Mouse (Mus musculus) midbrain, postnatal 0 days (tissue): ENCODE data around the gene Dop1b. TPM values are rescaled to one million over a fixed set of nuclear protein-coding genes. Genes with fewer than 3 reads are reported as not detected.

ENCODE experiments used
- ATAC-seq: fragments of 200-750 bp; cut with Nextera tagmentation; 2 replicates; pipeline ENCODE4 v1.8.0; 2017; ENCODE audit warnings: moderate number of reproducible peaks, mild to moderate bottlenecking, moderate TSS enrichment, moderate library complexity; ENCODE audit not compliant: low FRiP score
- DNase-seq: peaks from one replicate; pipeline ENCODE4 v3.0.0-alpha.2; 2015; ENCODE audit warnings: low spot score
- H3K27ac ChIP-seq: fragments of 300-500 bp; sonication (generic); 2 replicates; pipeline ENCODE4 v1.5.1; 2014; ENCODE audit warnings: low read depth, mild to moderate bottlenecking, low read length, mixed read lengths
- H3K27me3 ChIP-seq: fragments of 300-500 bp; sonication (generic); 2 replicates; pipeline ENCODE4 v1.6.1; 2014; ENCODE audit warnings: low read length, control low read depth, mixed read lengths; ENCODE audit not compliant: insufficient read depth
- H3K36me3 ChIP-seq: fragments of 300-500 bp; sonication (generic); 2 replicates; pipeline ENCODE4 v1.6.1; 2014; ENCODE audit warnings: low read length, control low read depth, mixed read lengths; ENCODE audit not compliant: insufficient read depth
- H3K4me1 ChIP-seq: fragments of 300-500 bp; sonication (generic); 2 replicates; pipeline ENCODE4 v1.6.1; 2014; ENCODE audit warnings: mild to moderate bottlenecking, control low read depth, antibody characterized with exemption, low read length, mixed read lengths; ENCODE audit not compliant: insufficient read depth
- H3K4me2 ChIP-seq: fragments of 300-500 bp; sonication (generic); 2 replicates; pipeline ENCODE4 v1.6.1; 2014; ENCODE audit warnings: low read depth, mild to moderate bottlenecking, low read length, mixed read lengths; ENCODE audit not compliant: poor library complexity, severe bottlenecking
- H3K4me3 ChIP-seq: fragments of 300-500 bp; sonication (generic); 2 replicates; pipeline ENCODE4 v1.5.1; 2014; ENCODE audit warnings: low read depth, mild to moderate bottlenecking, low read length, moderate library complexity
- H3K9ac ChIP-seq: fragments of 300-500 bp; sonication (generic); replicated peaks from 2 replicates; pipeline ENCODE4 v1.6.1; 2014; ENCODE audit warnings: mild to moderate bottlenecking, low read length, moderate library complexity, mixed read lengths; ENCODE audit not compliant: poor library complexity, severe bottlenecking
- H3K9me3 ChIP-seq: fragments of 300-500 bp; sonication (generic); 2 replicates; pipeline ENCODE4 v1.6.1; 2016; ENCODE audit warnings: low read length, control low read depth
- CTCF ChIP-seq: IDR thresholded peaks from 2 replicates; pipeline ENCODE4 v1.5.1; 2016; ENCODE audit warnings: antibody characterized with exemption, mild to moderate bottlenecking
- WGBS: fragments of 180-500 bp; shearing (Covaris S2); extraction: QIAGEN DNeasy Blood & Tissue Kit; methylation state at CpG from one replicate; pipeline ENCODE4 v1.1.7; 2014; 5-methylcytosine and 5-hydroxymethylcytosine counted together
- polyA plus RNA-seq: library from polyadenylated mRNA; unstranded; fragments of >200 nt; fragmentation: Nextera tagmentation; extraction: Ambion mirVana; gene quantifications from 2 replicates; pipeline ENCODE4 v1.2.1, GENCODE M21; 2015
- total RNA-seq: library from RNA; depleted of rRNA; stranded (reverse); fragments of >200 nt; gene quantifications from 2 replicates; pipeline ENCODE4 v1.2.3, GENCODE M21; 2014

Gene Dop1b
- total and polyA plus RNA-seq, 2 experiments from 2014 or later = 27.8 to 102 TPM

- peaks cover 51% of the 10 kb centered on the region for H3K36me3 ChIP-seq
- no peak for TF ChIP-seq CTCF
- no peaks in the 10 kb centered on the region for H3K27me3 ChIP-seq
- H3K4me2 ChIP-seq = no peak overlapping the region
- H3K4me1 ChIP-seq = no peaks in the 10 kb centered on the region
- no peak overlapping the region for H3K4me3 ChIP-seq
- ATAC-seq = no peak
- H3K27ac ChIP-seq = no peak overlapping the region
- no peak for DNase-seq
- 79% methylated on average over 5 of the region's 5 CpGs for WGBS
- no peaks in the 10 kb centered on the region for H3K9me3 ChIP-seq
- no peak overlapping the region for H3K9ac ChIP-seq
These were observed 32.4 kb downstream of the Dop1b start for GRCm38 (mm10) chr16:93744049-93744490.

DNA sequence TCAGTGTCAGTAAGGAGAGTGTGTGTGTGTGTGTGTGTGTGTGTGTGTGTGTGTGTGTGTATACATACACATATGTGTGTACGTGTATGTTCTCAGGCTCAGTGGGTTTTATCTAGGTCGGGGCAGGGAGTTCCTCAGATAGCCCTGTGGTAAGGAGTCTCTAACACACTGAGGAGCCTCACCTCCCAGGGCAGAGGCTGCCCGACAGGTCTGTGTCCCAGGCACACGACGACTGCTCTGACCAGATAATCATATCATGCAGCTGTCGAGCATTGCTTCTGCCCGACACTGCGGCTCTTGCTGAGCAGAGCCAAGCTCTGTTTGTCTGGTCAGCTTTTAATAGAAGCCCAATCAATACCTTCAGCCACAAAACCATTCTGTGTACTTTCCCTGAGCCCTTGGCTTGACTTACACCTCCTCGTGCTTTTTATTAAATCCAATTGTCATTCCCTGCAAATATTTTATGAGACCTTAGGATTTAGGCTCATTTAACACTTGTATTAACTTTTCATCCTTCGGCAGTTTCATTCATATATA lies 33.2 kb downstream of the Dop1b start:
- no peak for TF ChIP-seq CTCF
- no peaks in the 10 kb centered on the region for H3K27me3 ChIP-seq
- ATAC-seq (no peak), DNase-seq (no peak)
- no peak overlapping the region for H3K9ac ChIP-seq
- no peaks in the 10 kb centered on the region for H3K4me1 ChIP-seq
- peaks cover 51% of the 10 kb centered on the region for H3K36me3 ChIP-seq
- no peak overlapping the region for H3K27ac ChIP-seq
- no peaks in the 10 kb centered on the region for H3K9me3 ChIP-seq
- no peak overlapping the region for H3K4me3 ChIP-seq
- H3K4me2 ChIP-seq = no peak overlapping the region
- WGBS = 83% methylated on average over 10 of the region's 10 CpGs

GRCm38 (mm10) chr16:93746397-93746796 lies 34.7 kb downstream of the Dop1b start:
- H3K36me3 ChIP-seq = peaks cover 43% of the 10 kb centered on the region
- H3K4me1 ChIP-seq = no peaks in the 10 kb centered on the region
- TF ChIP-seq CTCF = no peak
- H3K9me3 ChIP-seq = no peaks in the 10 kb centered on the region
- no peak overlapping the region for H3K27ac ChIP-seq
- no peak overlapping the region for H3K9ac ChIP-seq
- no peak for DNase-seq
- no peak for ATAC-seq
- no peak overlapping the region for H3K4me3 ChIP-seq
- H3K27me3 ChIP-seq = no peaks in the 10 kb centered on the region
- no peak overlapping the region for H3K4me2 ChIP-seq
- 76% methylated on average over 8 of the region's 8 CpGs for WGBS

DNA sequence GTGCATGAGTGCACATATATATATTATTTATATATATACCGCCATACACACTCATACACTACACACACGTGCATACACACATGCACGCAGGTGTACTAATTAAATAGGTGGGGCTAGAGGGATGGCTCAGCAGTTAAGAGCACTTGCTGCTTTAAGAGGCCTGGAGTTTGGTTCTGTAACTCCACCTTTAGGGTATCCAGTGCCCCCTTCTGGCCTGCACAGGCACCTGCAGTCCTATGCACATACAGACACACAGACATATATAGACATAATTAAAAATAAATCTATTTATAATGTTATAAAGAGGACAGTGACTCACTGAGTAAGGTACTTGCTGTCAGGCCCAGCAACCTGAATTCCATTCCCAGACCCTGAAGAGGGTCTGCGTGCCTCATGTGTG lies 35.3 kb downstream of the Dop1b start:
- DNase-seq = no peak
- no peak for ATAC-seq
- 96% methylated on average over 4 of the region's 4 CpGs for WGBS

GRCm38 (mm10) chr16:93747421-93747820 lies 35.7 kb downstream of the Dop1b start:
- Histone ChIP-seq H3K9me3 (no peaks in the 10 kb centered on the region), H3K4me2 (no peak overlapping the region), H3K36me3 (peaks cover 38% of the 10 kb centered on the region), H3K4me1 (no peaks in the 10 kb centered on the region), H3K27me3 (no peaks in the 10 kb centered on the region), H3K27ac (no peak overlapping the region), H3K4me3 (no peak overlapping the region), H3K9ac (no peak overlapping the region)
- WGBS = 74% methylated on average over 6 of the region's 6 CpGs
- no peak for ATAC-seq
- no peak for TF ChIP-seq CTCF
- DNase-seq = no peak

More for the DNA sequence above, 35.3 kb downstream of the Dop1b start:
- Histone ChIP-seq H3K9me3 (no peaks in the 10 kb centered on the region), H3K36me3 (peaks cover 41% of the 10 kb centered on the region), H3K9ac (no peak overlapping the region), H3K4me1 (no peaks in the 10 kb centered on the region), H3K27me3 (no peaks in the 10 kb centered on the region), H3K4me3 (no peak overlapping the region), H3K4me2 (no peak overlapping the region), H3K27ac (no peak overlapping the region)
- TF ChIP-seq CTCF = peak; percentile 55

DNA sequence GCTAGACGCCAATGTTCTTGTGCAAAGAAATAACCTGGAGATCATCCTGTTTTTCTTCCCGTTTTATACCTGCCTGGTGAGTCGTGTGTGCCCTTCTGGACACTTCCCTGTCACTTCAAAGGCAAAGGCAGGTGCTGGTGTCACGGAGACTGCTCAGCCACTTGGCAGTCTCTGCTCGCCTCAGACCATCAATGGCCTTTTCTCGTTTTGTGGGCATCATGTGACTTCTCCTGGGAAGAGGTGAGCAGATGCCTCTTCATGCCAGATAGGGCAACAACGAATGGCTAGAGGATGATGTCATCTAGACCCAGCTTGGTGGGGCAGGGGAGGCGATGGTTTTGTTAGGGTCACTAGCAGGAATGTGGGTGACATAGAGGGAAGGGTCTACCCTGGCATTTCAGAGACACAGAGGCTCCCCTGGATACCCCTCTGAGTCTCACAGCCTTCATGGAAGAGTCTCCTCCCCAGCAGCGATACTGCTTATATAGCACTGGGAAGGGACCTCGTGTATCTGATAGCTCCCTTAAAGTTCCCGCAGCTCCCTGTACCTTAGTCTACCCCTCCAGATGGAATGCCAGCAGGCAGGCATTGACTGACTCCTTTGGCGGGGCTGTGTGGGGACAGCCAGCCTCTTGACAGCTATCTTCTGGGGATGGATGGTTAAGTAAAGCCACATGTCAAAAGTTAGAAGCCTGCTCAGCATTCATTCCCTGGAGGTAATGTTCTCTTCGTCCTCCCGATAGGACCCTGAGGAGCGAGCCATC lies 37.6 kb downstream of the Dop1b start:
- TF ChIP-seq CTCF = no peak
- Histone ChIP-seq H3K4me1 (no peaks in the 10 kb centered on the region), H3K9ac (no peak overlapping the region), H3K36me3 (peaks cover 48% of the 10 kb centered on the region), H3K4me2 (no peak overlapping the region), H3K4me3 (no peak overlapping the region), H3K27ac (no peak overlapping the region), H3K9me3 (no peaks in the 10 kb centered on the region), H3K27me3 (no peaks in the 10 kb centered on the region)
- no peak for ATAC-seq
- 84% methylated on average over 15 of the region's 15 CpGs for WGBS
- DNase-seq = no peak
